Mouse (Mus musculus): ENCODE measurements around the gene Baz2b.

Gene Baz2b

GRCm38 (mm10) chr2:60209703-60210651, at the start of gene Baz2b, which contains the start of gene March7:
Gene Baz2b, minus strand, starts transcription at chr2:60209839.
Gene March7, plus strand, starts transcription at chr2:60209887.
- peak; percentile 51 for DNase-seq (ENCODE audit: low read depth, low spot score)

- DNase-seq (ENCODE audit: low read depth, low spot score): no peak
Observed at GRCm38 (mm10) chr2:60259186-60259585, 49.5 kb upstream of the Baz2b start.

GRCm38 (mm10) chr2:60256751-60257150, 47.1 kb upstream of the Baz2b start:
- no peak for DNase-seq (ENCODE audit: low read depth, low spot score)

GRCm38 (mm10) chr2:60253506-60253905, 43.9 kb upstream of the Baz2b start:
- peak; percentile 75 for DNase-seq (ENCODE audit: low read depth, low spot score)

GRCm38 (mm10) chr2:60252782-60253181, 43.1 kb upstream of the Baz2b start:
- no peak for DNase-seq (ENCODE audit: low read depth, low spot score)

GRCm38 (mm10) chr2:60234506-60234905, 24.9 kb upstream of the Baz2b start:
- no peak for DNase-seq (ENCODE audit: low read depth, low spot score)

- no peak for DNase-seq (ENCODE audit: low read depth, low spot score)
Observed at GRCm38 (mm10) chr2:60233147-60233546, 23.5 kb upstream of the Baz2b start.

GRCm38 (mm10) chr2:60230361-60230760, 20.7 kb upstream of the Baz2b start:
- no peak for DNase-seq (ENCODE audit: low read depth, low spot score)

- no peak for DNase-seq (ENCODE audit: low read depth, low spot score)
Observed at GRCm38 (mm10) chr2:60228470-60228869, 18.8 kb upstream of the Baz2b start.

- DNase-seq (ENCODE audit: low read depth, low spot score): no peak
Observed at GRCm38 (mm10) chr2:60223489-60223888, 13.8 kb upstream of the Baz2b start.

GRCm38 (mm10) chr2:60221954-60222353, 12.3 kb upstream of the Baz2b start:
- DNase-seq (ENCODE audit: low read depth, low spot score): no peak

GRCm38 (mm10) chr2:60221236-60221635, 11.6 kb upstream of the Baz2b start:
- no peak for DNase-seq (ENCODE audit: low read depth, low spot score)

- no peak for DNase-seq (ENCODE audit: low read depth, low spot score)
Observed at GRCm38 (mm10) chr2:60217620-60218019, 8.0 kb upstream of the Baz2b start.

- DNase-seq (ENCODE audit: low read depth, low spot score): no peak
Observed at GRCm38 (mm10) chr2:60216547-60217153, 7.0 kb upstream of the Baz2b start.

- DNase-seq (ENCODE audit: low read depth, low spot score): no peak
Observed at GRCm38 (mm10) chr2:60214683-60215082, 5.0 kb upstream of the Baz2b start.

- DNase-seq (ENCODE audit: low read depth, low spot score): no peak
Observed at GRCm38 (mm10) chr2:60212488-60212887, 2.8 kb upstream of the Baz2b start.

- DNase-seq (ENCODE audit: low read depth, low spot score): no peak
Observed at GRCm38 (mm10) chr2:60210821-60211220, 1.2 kb upstream of the Baz2b start.

GRCm38 (mm10) chr2:60209122-60209611, 472 bp downstream of the Baz2b start:
- no peak for DNase-seq (ENCODE audit: low read depth, low spot score)

- DNase-seq (ENCODE audit: low read depth, low spot score): no peak
Observed at GRCm38 (mm10) chr2:60205795-60206194, 3.8 kb downstream of the Baz2b start.

- DNase-seq (ENCODE audit: low read depth, low spot score): no peak
Observed at GRCm38 (mm10) chr2:60204162-60204561, 5.5 kb downstream of the Baz2b start.

GRCm38 (mm10) chr2:60203733-60204132, 5.9 kb downstream of the Baz2b start:
- DNase-seq (ENCODE audit: low read depth, low spot score): no peak

- no peak for DNase-seq (ENCODE audit: low read depth, low spot score)
Observed at GRCm38 (mm10) chr2:60202900-60203530, 6.6 kb downstream of the Baz2b start.

Data from telencephalon, adult 2 months (tissue).